Mouse (Mus musculus): ENCODE data around the gene Scgb2b2. TPM values are rescaled to one million over a fixed set of nuclear protein-coding genes. Genes with fewer than 3 reads are reported as not detected.

Gene Scgb2b2
- not detected in 2 replicates for polyA plus RNA-seq (2014; fragmentation: Nextera tagmentation; extraction: Ambion mirVana)

DNA sequence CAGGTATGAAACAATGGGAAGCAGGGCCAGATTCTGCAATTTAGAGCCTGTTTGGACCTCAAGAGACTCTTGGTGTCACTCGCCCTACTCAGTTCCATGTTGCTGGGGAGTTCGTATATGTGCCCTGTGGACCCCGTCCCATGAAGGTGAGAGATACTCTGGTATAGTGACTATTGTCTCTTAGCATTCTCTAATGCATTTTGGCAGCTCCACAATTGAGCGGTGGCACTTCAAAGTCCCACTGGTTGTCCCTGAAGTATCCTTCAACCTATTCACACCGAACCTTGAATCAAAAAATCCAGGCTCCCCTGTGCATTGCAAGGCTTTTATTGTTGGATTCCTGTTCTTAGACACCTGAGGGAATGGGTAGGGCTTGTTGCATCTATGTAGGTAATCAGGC is at the start of gene Scgb2b2:
Gene Scgb2b2 (plus strand): TSS at position 301 of the 400 bp plus-strand sequence.
- 85% methylated on average over 5 of the region's 5 CpGs for WGBS
- no peaks in the 10 kb centered on the region for H3K36me3 ChIP-seq (replicated peaks; ENCODE audit: control insufficient read depth, insufficient read depth, low read depth, low read length)
- no peaks in the 10 kb centered on the region for H3K4me1 ChIP-seq (ENCODE audit: control insufficient read depth, insufficient read depth, low read length)
- DNase-seq (ENCODE audit: low spot score), result no peak
- no peak within 1 kb of the TSS for H3K4me2 ChIP-seq (ENCODE audit: low read depth, low read length)
- no peaks in the 10 kb centered on the region for H3K9me3 ChIP-seq (replicated peaks; ENCODE audit: control insufficient read depth, low read length)
- ATAC-seq (replicated peaks; ENCODE audit: insufficient number of reproducible peaks, low FRiP score, low TSS enrichment, low read depth), result no peak
- H3K27me3 ChIP-seq (ENCODE audit: control insufficient read depth, insufficient read depth, low read length), result no peaks in the 10 kb centered on the region
- H3K9ac ChIP-seq (replicated peaks; ENCODE audit: low read length), result no peak within 1 kb of the TSS
- no peak within 1 kb of the TSS for H3K27ac ChIP-seq (replicated peaks; ENCODE audit: low read depth, low read length)
- H3K4me3 ChIP-seq (ENCODE audit: low read depth, low read length), result no peak within 1 kb of the TSS

DNA sequence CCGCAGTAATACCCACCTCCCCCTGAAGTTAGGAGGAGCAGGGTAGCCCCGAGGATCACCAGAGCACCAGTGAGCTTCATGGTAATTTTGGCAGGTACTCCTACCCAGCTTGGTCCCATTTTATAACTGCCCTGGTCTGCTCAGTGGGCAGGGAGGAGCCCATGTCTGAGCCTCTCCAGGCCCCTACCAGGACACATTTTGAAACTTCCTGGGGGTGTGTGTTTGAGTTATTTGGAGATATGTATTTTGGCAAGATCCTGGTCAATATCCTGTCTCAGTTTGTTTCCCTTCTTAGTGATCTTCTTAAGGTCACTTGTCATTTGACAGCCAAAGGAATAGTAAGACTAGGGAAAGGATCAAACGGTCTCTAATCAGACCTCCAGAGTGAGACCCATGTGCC is 1.4 kb downstream of the Scgb2b2 start, which contains the start of gene Scgb1b2:
Gene Scgb1b2 (minus strand): TSS at position 101 of the 400 bp plus-strand sequence.
- no peak within 1 kb of the TSS for H3K27ac ChIP-seq (replicated peaks; ENCODE audit: low read depth, low read length)
- ATAC-seq (replicated peaks; ENCODE audit: insufficient number of reproducible peaks, low FRiP score, low TSS enrichment, low read depth) (no peak), DNase-seq (ENCODE audit: low spot score) (no peak)
- no peaks in the 10 kb centered on the region for H3K27me3 ChIP-seq (ENCODE audit: control insufficient read depth, insufficient read depth, low read length)
- no peaks in the 10 kb centered on the region for H3K9me3 ChIP-seq (replicated peaks; ENCODE audit: control insufficient read depth, low read length)
- no peak within 1 kb of the TSS for H3K4me3 ChIP-seq (ENCODE audit: low read depth, low read length)
- no peak within 1 kb of the TSS for H3K4me2 ChIP-seq (ENCODE audit: low read depth, low read length)
- no peaks in the 10 kb centered on the region for H3K36me3 ChIP-seq (replicated peaks; ENCODE audit: control insufficient read depth, insufficient read depth, low read depth, low read length)
- WGBS, result 80% methylated on average over 3 of the region's 3 CpGs
- H3K4me1 ChIP-seq (ENCODE audit: control insufficient read depth, insufficient read depth, low read length), result no peaks in the 10 kb centered on the region
- no peak within 1 kb of the TSS for H3K9ac ChIP-seq (replicated peaks; ENCODE audit: low read length)

Other genes starting within 250 kb of the Scgb2b2 start
- gene Fxyd5, start 248.0 kb upstream of the Scgb2b2 start, polyA plus RNA-seq (2014; fragmentation: Nextera tagmentation; extraction: Ambion mirVana), result 10.3 and 12.5 TPM in 2 replicates
- gene Fxyd7, start 239.0 kb upstream of the Scgb2b2 start, polyA plus RNA-seq (2014; fragmentation: Nextera tagmentation; extraction: Ambion mirVana), result 8.7 and 11.2 TPM in 2 replicates
- 11.8 and 12.0 TPM in 2 replicates for gene Fxyd1, start 233.3 kb upstream of the Scgb2b2 start, polyA plus RNA-seq (2014; fragmentation: Nextera tagmentation; extraction: Ambion mirVana)
- 1.2 and 1.5 TPM in 2 replicates for gene Lgi4, start 231.2 kb upstream of the Scgb2b2 start, polyA plus RNA-seq (2014; fragmentation: Nextera tagmentation; extraction: Ambion mirVana)
- 11.8 TPM in 2 replicates for gene Fxyd3, start 213.8 kb upstream of the Scgb2b2 start, polyA plus RNA-seq (2014; fragmentation: Nextera tagmentation; extraction: Ambion mirVana)
- 2.2 and 3.6 TPM in 2 replicates for gene Hpn, start 175.2 kb upstream of the Scgb2b2 start, polyA plus RNA-seq (2014; fragmentation: Nextera tagmentation; extraction: Ambion mirVana)
- 0.81 and 0.96 TPM in 2 replicates for gene Scn1b, start 163.5 kb upstream of the Scgb2b2 start, polyA plus RNA-seq (2014; fragmentation: Nextera tagmentation; extraction: Ambion mirVana)
- gene Gramd1a, start 134.6 kb upstream of the Scgb2b2 start, polyA plus RNA-seq (2014; fragmentation: Nextera tagmentation; extraction: Ambion mirVana), result 76.7 and 76.8 TPM in 2 replicates
- gene Scgb1b2, start 1.3 kb downstream of the Scgb2b2 start, polyA plus RNA-seq (2014; fragmentation: Nextera tagmentation; extraction: Ambion mirVana), result not detected in 2 replicates
- gene Scgb2b3, start 71.6 kb downstream of the Scgb2b2 start, polyA plus RNA-seq (2014; fragmentation: Nextera tagmentation; extraction: Ambion mirVana), result not detected in 2 replicates
- gene Scgb1b3, start 85.1 kb downstream of the Scgb2b2 start, polyA plus RNA-seq (2014; fragmentation: Nextera tagmentation; extraction: Ambion mirVana), result not detected in 2 replicates